Mouse (Mus musculus) ES-Bruce4 (cell line): Measurements from ENCODE around the gene Cap2.

ENCODE experiments used
- CTCF ChIP-seq: IDR thresholded peaks from one replicate; pipeline ENCODE4 v1.8.1; 2011; ENCODE audit warnings: low read depth, low read length
- EP300 ChIP-seq: IDR thresholded peaks from 2 replicates; pipeline ENCODE4 v1.6.1; 2011; ENCODE audit warnings: low read depth, low read length; ENCODE audit not compliant: insufficient read depth
- POLR2A ChIP-seq: IDR thresholded peaks from one replicate; pipeline ENCODE4 v1.8.1; 2011; ENCODE audit warnings: low read length; ENCODE audit not compliant: insufficient read depth

DNA sequence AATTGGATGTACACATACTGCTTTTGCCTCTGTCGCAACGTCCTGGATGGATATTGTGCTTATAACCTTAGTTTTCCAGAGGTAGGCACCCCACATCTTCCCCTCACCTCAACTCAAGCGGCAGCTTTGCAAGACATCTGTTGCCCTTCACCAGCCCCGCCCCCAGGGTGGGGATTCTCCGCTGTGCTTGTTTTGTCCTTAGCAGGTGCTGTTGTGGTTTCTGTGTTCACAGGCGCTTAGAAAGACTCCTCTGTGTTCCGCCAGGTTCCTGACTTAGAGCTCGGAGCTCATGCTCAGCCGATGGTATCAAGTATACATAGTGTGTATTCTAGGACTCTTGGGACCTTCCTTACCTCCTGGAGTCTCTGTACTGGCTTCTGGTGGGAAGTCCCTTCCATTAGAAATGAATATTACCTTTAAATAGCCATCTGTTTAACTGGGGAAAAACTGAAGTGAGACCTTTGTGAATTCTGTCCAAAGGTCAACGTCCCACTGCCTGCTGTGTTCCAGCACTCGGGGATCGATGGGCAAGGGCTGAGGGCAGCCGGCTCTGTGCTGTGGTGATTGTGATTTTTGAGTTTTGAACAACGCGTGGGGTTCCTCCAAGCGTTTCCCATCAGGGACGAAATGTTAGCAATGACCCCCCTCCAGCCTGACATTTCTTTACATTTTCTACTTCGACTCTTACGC is 115.2 kb downstream of the Cap2 start:
- TF ChIP-seq POLR2A: no peak
- TF ChIP-seq CTCF: no peak
- no peak for TF ChIP-seq EP300
